Mouse (Mus musculus): ENCODE measurements around the gene Cnfn.

DNA sequence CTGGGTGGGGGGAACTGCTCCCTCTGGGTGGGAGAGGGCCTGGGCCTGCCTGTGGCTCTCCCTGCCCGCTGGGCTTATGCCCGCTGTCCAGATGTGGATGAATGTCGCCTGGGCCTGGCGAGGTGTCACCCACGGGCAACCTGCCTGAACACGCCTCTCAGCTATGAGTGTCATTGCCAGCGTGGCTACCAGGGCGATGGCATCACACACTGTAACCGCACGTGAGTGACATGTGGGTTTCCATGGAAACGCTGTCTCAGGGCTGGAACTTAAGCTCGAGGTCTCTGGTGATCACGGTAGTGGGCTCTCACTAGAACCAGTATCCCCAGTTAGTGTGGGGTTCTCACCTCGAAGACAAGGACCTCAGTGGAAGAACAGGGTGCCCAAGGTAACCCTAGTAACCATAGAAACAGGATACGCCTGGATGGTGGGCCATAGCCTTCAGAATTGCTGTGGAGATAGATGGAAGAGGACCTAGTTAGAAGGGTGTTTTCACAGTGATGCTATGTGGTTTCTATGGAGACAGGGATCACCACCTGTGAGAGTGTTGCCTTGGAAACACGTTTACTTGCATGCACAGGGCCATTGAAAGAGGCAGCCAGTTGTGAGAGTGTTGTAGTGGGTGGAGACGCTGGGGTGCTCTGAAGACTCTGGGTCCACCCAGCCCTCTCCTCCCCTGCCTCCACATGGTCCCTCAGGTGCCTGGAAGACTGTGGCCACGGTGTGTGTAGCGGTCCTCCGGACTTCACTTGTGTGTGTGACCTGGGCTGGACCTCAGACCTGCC is 28.3 kb downstream of the Cnfn start:
- TF ChIP-seq GATA1 (IDR thresholded peaks at IDR 0.05; ENCODE audit: low read length) (no peak), TAL1 (IDR thresholded peaks at IDR 0.05; ENCODE audit: low read length) (no peak)
